Mouse (Mus musculus) urinary bladder, postnatal 0 days (tissue): Measurements from ENCODE around the gene Acat1. TPM values are rescaled to one million over a fixed set of nuclear protein-coding genes. Genes with fewer than 3 reads are reported as not detected.

ENCODE experiments used
- polyA plus RNA-seq: library from polyadenylated mRNA; unstranded; fragments of >200 nt; fragmentation: Nextera tagmentation; extraction: Ambion mirVana; gene quantifications from 2 replicates; pipeline ENCODE4 v1.2.1, GENCODE M21; 2015

Gene Acat1
- 69.9 and 99.6 TPM in 2 replicates for polyA plus RNA-seq

GRCm38 (mm10) chr9:53609968-53610781, at the start of gene Acat1:
TSS of gene Acat1 (minus strand) at chr9:53610382.

GRCm38 (mm10) chr9:53536558-53537320, 73.4 kb downstream of the Acat1 start, which contains the start of the genes Atm and Npat:
TSS of gene Atm (minus strand) at chr9:53536740.
TSS of gene Npat (plus strand) at chr9:53537047.

Other genes with a start within 250 kb of the Acat1 start
- 29.0 and 42.2 TPM in 2 replicates for gene Kdelc2, start 226.4 kb downstream of the Acat1 start, polyA plus RNA-seq
- 1.4 and 1.7 TPM in 2 replicates for gene 4930550C14Rik, start 208.1 kb downstream of the Acat1 start, polyA plus RNA-seq
- 4.6 and 6.2 TPM in 2 replicates for gene Atm, start 73.6 kb downstream of the Acat1 start, polyA plus RNA-seq
- 5.6 and 7.6 TPM in 2 replicates for gene Npat, start 73.3 kb downstream of the Acat1 start, polyA plus RNA-seq
- 21.4 and 26.1 TPM in 2 replicates for gene Cul5, start 59.6 kb upstream of the Acat1 start, polyA plus RNA-seq
- 0.13 and 0.35 TPM in 2 replicates for gene Rab39, start 95.8 kb upstream of the Acat1 start, polyA plus RNA-seq
- 2.4 and 2.6 TPM in 2 replicates for gene Slc35f2, start 161.2 kb upstream of the Acat1 start, polyA plus RNA-seq
- 0.40 and 0.65 TPM in 2 replicates for gene Sln, start 239.8 kb upstream of the Acat1 start, polyA plus RNA-seq